Mouse (Mus musculus) neural tube, embryonic 12.5 days (tissue): Measurements from ENCODE around the gene Rpl36a-ps1. TPM values are rescaled to one million over a fixed set of nuclear protein-coding genes. Genes with fewer than 3 reads are reported as not detected.
"Not testable (repeated sequence)": the region's sequence is repeated elsewhere in the genome, so short reads cannot be mapped to it uniquely, and the experiment has no call there.

ENCODE experiments used
- ATAC-seq: fragments of 200-750 bp; cut with Nextera tagmentation; 2 replicates; pipeline ENCODE4 v1.8.0; 2017; ENCODE audit warnings: low read depth, mild to moderate bottlenecking, moderate TSS enrichment, moderate library complexity; ENCODE audit not compliant: low FRiP score
- H3K27ac ChIP-seq: fragments of 300-500 bp; sonication (generic); 2 replicates; pipeline ENCODE4 v1.5.1; 2016
- H3K27me3 ChIP-seq: fragments of 300-500 bp; sonication (generic); replicated peaks from 2 replicates; pipeline ENCODE4 v1.6.1; 2016; ENCODE audit warnings: mild to moderate bottlenecking
- H3K36me3 ChIP-seq: fragments of 300-500 bp; sonication (generic); 2 replicates; pipeline ENCODE4 v1.6.1; 2016; ENCODE audit warnings: mild to moderate bottlenecking
- H3K4me1 ChIP-seq: fragments of 300-500 bp; sonication (generic); 2 replicates; pipeline ENCODE4 v1.6.1; 2016
- H3K4me2 ChIP-seq: fragments of 300-500 bp; sonication (generic); replicated peaks from 2 replicates; pipeline ENCODE4 v1.6.1; 2016; ENCODE audit warnings: mild to moderate bottlenecking
- H3K4me3 ChIP-seq: fragments of 300-500 bp; sonication (generic); 2 replicates; pipeline ENCODE4 v1.5.1; 2016
- H3K9ac ChIP-seq: fragments of 300-500 bp; sonication (generic); 2 replicates; pipeline ENCODE4 v1.6.1; 2016; ENCODE audit warnings: mild to moderate bottlenecking
- H3K9me3 ChIP-seq: fragments of 300-500 bp; sonication (generic); 2 replicates; pipeline ENCODE4 v1.6.1; 2016; ENCODE audit warnings: mild to moderate bottlenecking
- WGBS: fragments of 180-500 bp; shearing (Covaris S2); methylation state at CpG from one replicate; pipeline ENCODE4 v1.1.7; 2016; 5-methylcytosine and 5-hydroxymethylcytosine counted together
- polyA plus RNA-seq: library from polyadenylated mRNA; unstranded; fragments of >200 nt; fragmentation: Nextera tagmentation; extraction: Ambion mirVana; gene quantifications from 2 replicates; pipeline ENCODE4 v1.2.1, GENCODE M21; 2016

The Rpl36a-ps1 gene
- 1.7 TPM in 1 of 2 replicates, not detected in the other for polyA plus RNA-seq

DNA sequence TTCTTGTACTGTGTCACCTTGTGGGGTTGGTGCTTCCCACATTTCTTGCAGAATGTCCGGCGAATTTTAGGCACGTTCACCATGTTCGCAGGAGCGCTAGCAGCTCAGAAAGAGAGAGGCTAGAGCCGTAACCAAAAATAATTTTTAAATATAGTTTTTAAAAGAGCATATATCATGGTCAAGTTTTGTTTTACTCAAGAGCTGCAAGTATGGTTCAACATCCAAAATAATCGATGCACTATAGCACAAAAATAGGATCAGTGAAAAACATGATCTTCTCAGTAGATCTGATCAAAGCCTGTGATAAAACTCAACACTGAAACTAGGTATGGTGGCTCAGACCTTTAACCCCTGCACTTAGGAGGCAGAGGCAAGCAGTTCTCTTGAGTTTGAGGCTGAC lies at the start of gene Rpl36a-ps1:
Rpl36a-ps1 (minus strand) TSS at position 101 of the 400 bp plus-strand sequence.
- Histone ChIP-seq H3K27ac (no peak within 1 kb of the TSS), H3K4me1 (no peaks in the 10 kb centered on the region), H3K9ac (no peak within 1 kb of the TSS), H3K27me3 (no peaks in the 10 kb centered on the region), H3K9me3 (no peaks in the 10 kb centered on the region), H3K4me2 (no peak within 1 kb of the TSS), H3K36me3 (no peaks in the 10 kb centered on the region), H3K4me3 (no peak within 1 kb of the TSS)
- ATAC-seq: no peak
- WGBS: 96% methylated on average over 7 of the region's 7 CpGs

DNA sequence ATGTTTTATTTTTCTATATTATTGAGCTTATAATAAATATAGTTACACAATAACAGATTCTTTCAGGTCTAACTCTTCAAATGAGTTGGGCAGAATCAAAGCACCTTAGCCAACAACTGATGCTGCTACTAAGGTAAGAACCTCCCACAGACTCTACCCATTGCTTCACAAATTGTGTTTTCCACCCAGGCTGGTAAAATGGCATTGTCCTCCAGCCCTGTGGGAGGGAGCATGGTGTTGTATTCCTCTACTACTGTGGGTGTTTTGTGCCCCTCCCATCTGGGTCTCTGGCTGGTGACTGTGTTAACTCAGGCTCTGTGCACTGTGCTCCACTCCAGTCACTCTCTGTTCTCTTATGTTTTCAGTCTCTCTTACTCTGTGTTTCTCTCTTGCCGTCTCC lies 49.4 kb upstream of the Rpl36a-ps1 start:
- no peaks in the 10 kb centered on the region for H3K9me3 ChIP-seq
- H3K27me3 ChIP-seq: no peaks in the 10 kb centered on the region
- no peaks in the 10 kb centered on the region for H3K36me3 ChIP-seq
- peaks cover 17% of the 10 kb centered on the region for H3K4me1 ChIP-seq
- 0 out of 2 replicates have a peak overlapping the region, but pooled peaks have one; percentile 22 for H3K9ac ChIP-seq
- WGBS: 54% methylated on average over 1 of the region's 1 CpGs
- H3K4me2 ChIP-seq: peak overlapping the region; percentile 64
- H3K4me3 ChIP-seq: no peak overlapping the region
- ATAC-seq: no peak
- H3K27ac ChIP-seq: no peak overlapping the region

DNA sequence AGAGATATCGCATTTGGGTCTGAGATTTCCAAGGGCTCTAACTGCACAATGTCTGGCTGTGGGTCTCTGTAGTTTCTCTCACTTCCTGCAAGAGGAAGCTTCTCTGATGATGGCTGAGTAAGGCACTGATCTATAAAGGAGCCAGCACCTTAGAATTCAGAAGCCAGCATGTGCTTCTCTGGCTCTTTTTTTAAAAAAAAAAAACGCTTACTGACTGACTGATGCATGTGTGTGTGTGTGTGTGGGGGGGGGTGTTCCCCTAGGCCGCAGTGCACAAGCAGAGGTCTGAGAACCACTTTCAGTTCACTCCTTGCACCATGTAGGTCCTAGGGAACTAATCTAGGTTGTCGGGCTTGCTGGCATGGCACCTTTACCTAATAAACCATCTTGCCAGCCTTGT lies 47.3 kb upstream of the Rpl36a-ps1 start:
- no peak for ATAC-seq
- H3K36me3 ChIP-seq: peaks cover 3% of the 10 kb centered on the region; the same call in 1 of the 2 replicates
- no peak overlapping the region for H3K4me2 ChIP-seq
- no peak overlapping the region for H3K4me3 ChIP-seq
- no peak overlapping the region for H3K27ac ChIP-seq
- peaks cover 17% of the 10 kb centered on the region for H3K4me1 ChIP-seq
- H3K9me3 ChIP-seq: no peaks in the 10 kb centered on the region
- no peak overlapping the region for H3K9ac ChIP-seq
- 81% methylated on average over 4 of the region's 4 CpGs for WGBS
- no peaks in the 10 kb centered on the region for H3K27me3 ChIP-seq

DNA sequence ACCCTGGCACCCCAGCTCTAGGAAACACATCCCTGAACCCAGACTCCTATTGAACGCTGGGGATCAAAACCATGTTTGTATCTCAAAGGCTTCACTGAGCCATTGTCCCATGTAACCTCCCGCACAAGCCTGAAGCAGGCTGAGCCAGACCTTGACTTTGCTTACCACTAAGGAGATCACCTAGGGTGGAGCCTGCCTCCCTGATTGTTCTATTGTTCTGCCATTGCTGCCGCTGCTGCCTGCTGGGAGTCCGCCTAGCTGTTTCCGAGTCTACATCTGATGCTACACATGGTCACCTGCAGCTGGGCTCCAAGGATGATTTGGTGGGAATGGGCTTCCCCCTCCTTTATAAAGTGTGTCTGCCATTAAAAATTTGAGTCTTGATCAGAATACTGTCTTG lies 45.2 kb upstream of the Rpl36a-ps1 start:
- H3K9ac ChIP-seq, ATAC-seq, H3K4me2 ChIP-seq, H3K4me3 ChIP-seq, H3K36me3 ChIP-seq, H3K9me3 ChIP-seq, H3K27ac ChIP-seq, H3K27me3 ChIP-seq: not testable (repeated sequence)
- peaks cover 12% of the 10 kb centered on the region for H3K4me1 ChIP-seq
- WGBS: 51% methylated on average over 5 of the region's 5 CpGs

DNA sequence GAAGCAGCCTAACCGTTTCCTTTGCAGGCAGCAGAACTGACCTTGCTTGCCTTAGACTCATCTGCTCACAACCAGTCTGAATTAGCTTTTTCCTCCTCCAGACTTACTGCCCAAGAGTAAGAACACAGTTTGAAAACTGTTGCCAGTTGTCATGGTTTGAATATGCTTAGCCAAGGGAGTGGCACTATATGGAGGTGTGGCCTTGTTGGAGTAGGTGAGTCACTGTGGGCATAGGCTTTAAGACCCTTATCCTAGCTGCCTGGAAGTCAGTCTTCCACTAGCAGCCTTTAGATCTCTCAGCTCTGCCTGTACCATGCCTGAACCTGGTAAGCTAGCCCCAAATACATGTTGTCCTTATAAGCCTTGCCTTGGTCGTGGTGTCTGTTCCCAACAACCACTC lies 43.6 kb upstream of the Rpl36a-ps1 start:
- ATAC-seq: no peak
- no peaks in the 10 kb centered on the region for H3K9me3 ChIP-seq

DNA sequence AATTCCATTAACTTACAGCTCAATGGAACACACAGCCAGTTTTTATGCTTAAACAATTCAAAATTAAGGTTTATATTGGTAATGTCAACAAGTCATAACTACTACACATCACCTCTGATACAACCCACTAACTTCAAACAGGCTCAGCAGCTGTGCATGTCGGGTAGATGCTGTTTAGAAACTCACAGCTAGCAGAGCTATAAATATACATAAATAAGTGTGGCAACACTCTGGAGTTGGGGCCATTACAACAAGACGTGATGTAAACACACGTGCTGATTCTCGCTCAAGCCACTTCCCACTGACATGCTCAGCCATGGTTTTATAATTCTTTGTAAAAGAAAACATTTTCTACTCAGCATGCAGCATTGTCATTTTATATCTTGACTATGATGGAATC lies 41.9 kb upstream of the Rpl36a-ps1 start:
- H3K4me1 ChIP-seq: no peaks in the 10 kb centered on the region
- no peak overlapping the region for H3K27ac ChIP-seq
- H3K4me3 ChIP-seq: no peak overlapping the region
- H3K4me2 ChIP-seq: no peak overlapping the region
- ATAC-seq: no peak
- WGBS: 82% methylated on average over 4 of the region's 4 CpGs
- H3K9ac ChIP-seq: no peak overlapping the region
- peaks cover 11% of the 10 kb centered on the region; the same call in 1 of the 2 replicates for H3K36me3 ChIP-seq
- H3K9me3 ChIP-seq: no peaks in the 10 kb centered on the region
- H3K27me3 ChIP-seq: no peaks in the 10 kb centered on the region

More for the DNA sequence above, 43.6 kb upstream of the Rpl36a-ps1 start:
- Histone ChIP-seq H3K4me2 (no peak overlapping the region), H3K4me3 (no peak overlapping the region), H3K27ac (no peak overlapping the region), H3K36me3 (peaks cover 11% of the 10 kb centered on the region; the same call in 1 of the 2 replicates), H3K9ac (no peak overlapping the region), H3K27me3 (no peaks in the 10 kb centered on the region), H3K4me1 (0 out of 2 replicates have a peak, but pooled peaks cover 3% of the 10 kb centered on the region)
- WGBS: 89% methylated on average over 2 of the region's 2 CpGs

DNA sequence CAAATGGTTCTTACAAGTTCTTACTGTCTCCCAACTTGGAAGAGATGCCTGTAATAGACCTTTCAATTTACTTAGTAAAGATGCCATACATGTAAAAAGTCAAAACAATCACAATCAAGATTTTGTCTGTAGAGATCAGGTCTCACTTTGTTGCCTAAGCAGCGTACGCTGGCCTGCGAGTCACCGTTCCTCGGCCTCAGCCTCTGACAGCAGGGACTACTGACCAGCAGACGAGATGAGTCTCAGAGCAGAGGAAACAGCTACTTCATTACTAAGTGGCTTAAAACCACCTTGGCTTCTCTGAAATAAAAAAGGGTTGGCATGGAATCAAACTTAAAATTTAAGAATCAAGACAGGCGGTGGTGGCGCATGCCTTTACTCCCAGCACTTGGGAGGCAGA lies 40.7 kb upstream of the Rpl36a-ps1 start:
- H3K9ac ChIP-seq, H3K4me1 ChIP-seq, H3K4me3 ChIP-seq, H3K27me3 ChIP-seq, ATAC-seq, H3K9me3 ChIP-seq, H3K27ac ChIP-seq, H3K4me2 ChIP-seq: not testable (repeated sequence)
- 98% methylated on average over 8 of the region's 8 CpGs for WGBS
- H3K36me3 ChIP-seq: peaks cover 11% of the 10 kb centered on the region; the same call in 1 of the 2 replicates

DNA sequence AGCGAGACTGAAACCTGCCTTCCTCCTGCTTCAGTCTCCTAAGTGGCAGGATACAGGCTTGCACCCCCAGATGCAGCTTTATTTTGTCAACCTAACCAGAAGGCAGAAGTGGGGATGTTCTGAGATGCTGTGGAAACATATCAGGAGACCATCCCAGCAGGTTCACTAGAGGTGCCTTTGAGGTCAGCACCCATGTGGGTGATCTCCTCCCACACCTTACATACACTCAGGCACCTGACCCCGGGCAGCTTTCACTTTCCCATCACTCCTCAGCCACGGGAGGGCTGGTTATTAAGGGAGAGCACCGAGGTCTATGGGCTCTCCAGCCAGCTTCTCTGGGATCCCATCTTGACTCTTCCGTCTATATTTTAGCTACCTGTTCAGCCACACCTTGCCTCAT lies 38.5 kb upstream of the Rpl36a-ps1 start:
- no peak overlapping the region for H3K4me3 ChIP-seq
- no peaks in the 10 kb centered on the region for H3K9me3 ChIP-seq
- no peaks in the 10 kb centered on the region for H3K27me3 ChIP-seq
- H3K4me2 ChIP-seq: no peak overlapping the region
- no peak overlapping the region for H3K27ac ChIP-seq
- no peak for ATAC-seq
- no peak overlapping the region for H3K9ac ChIP-seq
- H3K4me1 ChIP-seq: no peaks in the 10 kb centered on the region
- 83% methylated on average over 5 of the region's 5 CpGs for WGBS
- H3K36me3 ChIP-seq: peaks cover 8% of the 10 kb centered on the region; the same call in 1 of the 2 replicates

DNA sequence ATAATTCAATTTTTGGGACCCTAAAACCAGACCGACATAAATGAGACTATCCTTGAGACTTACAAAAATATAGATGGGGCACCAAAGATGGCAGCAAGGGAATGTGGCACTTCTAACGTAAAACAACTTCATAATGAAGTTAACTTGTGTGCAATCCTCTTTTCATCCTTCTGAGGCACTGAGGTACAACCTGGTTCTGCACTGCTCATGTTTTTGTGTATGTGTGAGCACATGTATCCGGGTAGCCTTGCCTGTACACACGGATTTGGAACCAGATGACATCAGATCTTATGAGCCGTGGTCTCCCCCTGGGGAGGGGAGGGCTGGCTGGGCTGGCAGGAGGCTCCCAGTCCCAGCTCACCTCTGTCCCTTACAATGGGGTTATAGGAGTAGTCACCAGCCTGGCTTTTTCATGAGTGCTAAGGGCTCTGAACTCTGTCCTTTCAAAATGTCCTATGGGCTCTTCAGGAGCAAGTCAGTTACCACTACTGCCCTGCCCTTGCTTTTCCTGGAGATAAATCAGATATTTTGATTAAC lies 37.3 kb upstream of the Rpl36a-ps1 start:
- no peak overlapping the region for H3K27ac ChIP-seq
- WGBS: 82% methylated on average over 5 of the region's 5 CpGs
- H3K4me3 ChIP-seq: no peak overlapping the region
- H3K9me3 ChIP-seq: no peaks in the 10 kb centered on the region
- H3K36me3 ChIP-seq: peaks cover 8% of the 10 kb centered on the region; the same call in 1 of the 2 replicates
- H3K9ac ChIP-seq: no peak overlapping the region
- no peaks in the 10 kb centered on the region for H3K27me3 ChIP-seq
- no peak for ATAC-seq
- no peak overlapping the region for H3K4me2 ChIP-seq
- H3K4me1 ChIP-seq: no peaks in the 10 kb centered on the region

DNA sequence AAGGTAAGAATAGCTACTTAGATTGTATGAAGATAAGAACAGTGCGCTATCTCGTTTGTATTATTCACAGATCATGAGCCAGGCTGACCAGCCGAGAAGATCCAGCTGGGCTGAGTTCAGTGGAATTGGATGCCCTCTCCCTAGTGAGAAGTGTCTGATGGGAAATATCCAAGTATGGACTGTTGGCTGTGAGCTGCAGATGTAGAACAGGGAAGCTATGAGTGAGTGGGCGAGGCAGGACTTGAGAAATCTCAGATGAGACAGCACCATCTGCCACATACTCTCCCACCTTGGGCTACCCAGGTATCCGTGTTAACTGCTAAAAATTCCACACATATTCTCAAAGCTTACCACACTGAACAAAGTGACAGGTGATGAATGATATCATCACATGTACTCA lies 35.9 kb upstream of the Rpl36a-ps1 start:
- Histone ChIP-seq H3K27ac (no peak overlapping the region), H3K4me3 (no peak overlapping the region), H3K9ac (no peak overlapping the region), H3K9me3 (no peaks in the 10 kb centered on the region), H3K36me3 (peaks cover 7% of the 10 kb centered on the region; the same call in 1 of the 2 replicates), H3K4me2 (no peak overlapping the region), H3K27me3 (no peaks in the 10 kb centered on the region), H3K4me1 (no peaks in the 10 kb centered on the region)
- ATAC-seq: no peak
- WGBS: 89% methylated on average over 5 of the region's 5 CpGs

DNA sequence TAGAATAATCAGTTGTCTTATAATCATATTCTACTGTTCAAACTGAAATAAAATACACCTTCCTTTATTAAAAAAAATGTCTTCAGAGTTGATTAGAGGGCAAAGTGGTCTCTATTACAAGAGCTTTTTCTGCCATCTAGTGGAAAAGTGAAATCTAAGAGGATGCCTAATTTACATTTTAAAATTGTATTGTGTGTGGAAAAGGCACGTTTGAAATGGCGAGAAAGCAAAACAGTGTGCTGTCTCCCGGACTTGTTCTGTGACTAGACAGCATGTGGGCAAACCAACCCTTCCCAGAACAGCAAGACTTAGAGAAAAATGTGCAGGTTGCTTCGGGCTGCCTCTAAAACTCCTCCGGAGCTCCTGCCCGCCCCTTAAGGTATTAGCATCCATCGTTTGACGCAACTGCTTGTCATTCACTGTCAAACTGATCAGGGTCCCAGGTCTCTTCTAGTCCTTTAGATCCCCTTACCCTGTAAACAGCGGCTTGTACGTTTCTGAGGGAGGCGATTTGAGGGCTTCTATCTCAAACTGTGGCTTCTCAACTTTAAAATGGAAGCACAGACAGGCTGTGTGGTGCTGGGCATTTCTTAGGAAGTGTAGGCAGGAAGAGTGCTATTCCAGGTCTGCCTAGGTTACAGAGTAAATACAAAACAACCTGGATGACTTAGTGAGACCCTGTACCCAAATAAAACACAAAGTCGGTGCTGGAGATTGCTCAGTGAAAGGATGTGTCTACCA lies 28.4 kb upstream of the Rpl36a-ps1 start:
- Histone ChIP-seq H3K27me3 (no peaks in the 10 kb centered on the region), H3K4me2 (peak overlapping the region; percentile 49), H3K9ac (no peak overlapping the region), H3K27ac (no peak overlapping the region), H3K9me3 (no peaks in the 10 kb centered on the region), H3K36me3 (no peaks in the 10 kb centered on the region), H3K4me3 (no peak overlapping the region), H3K4me1 (no peaks in the 10 kb centered on the region)
- no peak for ATAC-seq
- WGBS: 60% methylated on average over 12 of the region's 12 CpGs

DNA sequence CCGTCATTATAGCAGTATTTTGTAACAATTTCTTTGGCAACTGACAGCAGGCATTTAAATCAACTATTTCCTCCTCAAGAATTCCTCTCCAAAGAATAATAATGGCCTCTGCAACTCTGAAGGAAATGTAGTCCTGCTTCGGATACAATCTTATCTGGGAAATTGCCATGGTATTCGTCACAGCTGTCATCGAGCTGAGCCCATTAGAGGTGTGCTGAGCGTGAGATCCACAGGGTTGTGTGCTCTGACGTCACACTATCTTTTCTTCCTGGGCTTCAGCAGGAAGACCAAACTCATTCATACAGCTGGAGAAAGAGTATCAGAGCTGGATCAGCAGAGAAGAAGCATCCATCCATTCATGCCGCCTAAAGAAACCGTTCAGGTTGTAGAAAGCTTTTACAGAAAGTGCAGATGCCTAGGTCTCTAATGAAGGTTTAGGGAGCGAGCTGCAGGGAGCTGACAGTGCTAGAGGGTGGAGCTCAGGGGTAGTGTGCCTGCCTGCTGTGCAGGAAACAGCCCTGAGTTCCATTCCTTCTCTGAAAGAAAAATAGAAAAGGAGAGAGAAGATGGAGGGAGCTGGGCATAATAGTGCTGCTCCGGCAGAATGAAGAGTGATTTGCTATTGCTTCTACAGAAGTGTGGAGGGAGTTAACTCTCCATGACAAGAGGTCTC lies 25.2 kb upstream of the Rpl36a-ps1 start:
- Histone ChIP-seq H3K9ac (no peak overlapping the region), H3K27ac (no peak overlapping the region), H3K4me1 (no peaks in the 10 kb centered on the region), H3K27me3 (no peaks in the 10 kb centered on the region), H3K36me3 (no peaks in the 10 kb centered on the region), H3K9me3 (no peaks in the 10 kb centered on the region), H3K4me2 (no peak overlapping the region), H3K4me3 (no peak overlapping the region)
- ATAC-seq: no peak
- 61% methylated on average over 10 of the region's 10 CpGs for WGBS
